Mouse (Mus musculus): ENCODE data around the gene Tacc2.

GRCm38 (mm10) chr7:130749165-130749564 lies 171.9 kb downstream of the Tacc2 start:
- TF ChIP-seq CTCF (IDR thresholded peaks at IDR 0.05; ENCODE audit: low read depth, low read length): no peak
- TF ChIP-seq POLR2A (IDR thresholded peaks at IDR 0.05; ENCODE audit: extremely low read depth, insufficient read depth, low read length): no peak

Data from liver, adult 2 months (tissue).